Mouse (Mus musculus) lung, postnatal 36 days (tissue): Measurements from ENCODE around the gene Lmo3.

ENCODE experiments used
- DNase-seq: peaks from one replicate; pipeline ENCODE4 v3.0.0; 2022; ENCODE audit warnings: mixed read lengths

Gene Lmo3

DNA sequence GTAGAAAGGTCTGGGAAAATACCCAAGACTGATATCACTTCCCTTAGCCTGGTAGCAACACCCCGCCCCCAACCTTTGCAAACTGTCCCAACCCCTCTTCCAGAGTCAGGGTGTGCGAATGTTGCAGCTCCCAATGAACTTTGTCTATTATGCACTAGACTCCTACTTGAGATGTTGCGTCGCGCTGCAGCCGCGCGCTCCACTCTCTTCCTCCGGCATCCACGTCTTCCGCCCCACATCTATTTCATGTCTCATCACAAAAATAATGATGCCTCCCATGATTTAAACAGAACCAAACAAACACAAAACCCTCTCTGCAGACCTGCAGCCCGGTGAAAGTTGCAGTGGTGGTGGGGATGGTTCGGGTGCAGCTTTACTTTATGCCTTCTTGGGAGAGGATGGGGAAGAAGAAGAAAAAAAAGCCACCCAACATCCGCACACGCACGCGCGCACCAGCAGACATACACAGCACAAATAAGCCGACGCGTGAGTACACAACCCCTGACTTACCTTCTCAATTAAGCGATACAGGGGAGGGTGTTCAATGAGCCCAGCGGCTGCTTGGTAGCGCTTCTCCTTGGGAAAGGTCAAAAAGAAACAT is 159.7 kb downstream of the Lmo3 start:
- DNase-seq, result no peak

DNA sequence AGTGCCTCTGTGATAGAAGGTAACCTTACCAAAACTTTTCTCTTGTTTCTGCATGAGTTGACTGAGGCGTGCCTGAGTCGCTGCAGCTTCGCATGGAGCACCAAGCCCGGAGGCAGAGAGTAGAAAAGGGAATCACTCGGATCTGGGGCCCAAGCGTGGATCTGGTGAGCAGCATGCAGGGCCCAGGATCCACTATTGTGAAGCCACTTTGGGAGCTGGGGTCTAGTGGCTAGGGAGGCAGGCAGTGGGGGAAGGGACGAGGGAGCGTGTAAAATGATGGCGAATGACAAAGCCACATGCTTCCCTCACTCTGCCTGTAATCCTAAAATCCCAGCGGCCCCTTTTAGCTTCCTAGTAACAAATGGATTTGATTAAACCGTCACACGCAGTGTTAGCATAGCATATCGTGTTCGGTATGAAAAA is 160.6 kb downstream of the Lmo3 start:
- no peak for DNase-seq

DNA sequence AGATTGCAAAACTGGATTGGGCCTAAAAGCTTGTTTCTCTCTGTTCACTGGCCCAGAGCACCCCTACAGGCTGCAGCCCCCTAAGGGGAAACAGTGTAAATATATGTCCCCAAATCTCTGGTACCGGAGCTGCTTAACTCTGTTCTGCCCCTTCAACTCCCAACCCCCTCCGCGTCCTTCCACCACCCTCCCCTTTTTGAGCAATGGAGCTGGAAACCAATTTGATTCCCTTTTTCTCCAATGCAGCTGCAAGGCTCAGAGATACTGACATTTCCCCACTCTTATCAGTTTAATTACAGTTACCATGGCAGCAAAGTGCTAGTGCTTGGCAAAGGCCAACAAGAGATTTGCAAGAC is 161.3 kb downstream of the Lmo3 start:
- DNase-seq, result no peak

DNA sequence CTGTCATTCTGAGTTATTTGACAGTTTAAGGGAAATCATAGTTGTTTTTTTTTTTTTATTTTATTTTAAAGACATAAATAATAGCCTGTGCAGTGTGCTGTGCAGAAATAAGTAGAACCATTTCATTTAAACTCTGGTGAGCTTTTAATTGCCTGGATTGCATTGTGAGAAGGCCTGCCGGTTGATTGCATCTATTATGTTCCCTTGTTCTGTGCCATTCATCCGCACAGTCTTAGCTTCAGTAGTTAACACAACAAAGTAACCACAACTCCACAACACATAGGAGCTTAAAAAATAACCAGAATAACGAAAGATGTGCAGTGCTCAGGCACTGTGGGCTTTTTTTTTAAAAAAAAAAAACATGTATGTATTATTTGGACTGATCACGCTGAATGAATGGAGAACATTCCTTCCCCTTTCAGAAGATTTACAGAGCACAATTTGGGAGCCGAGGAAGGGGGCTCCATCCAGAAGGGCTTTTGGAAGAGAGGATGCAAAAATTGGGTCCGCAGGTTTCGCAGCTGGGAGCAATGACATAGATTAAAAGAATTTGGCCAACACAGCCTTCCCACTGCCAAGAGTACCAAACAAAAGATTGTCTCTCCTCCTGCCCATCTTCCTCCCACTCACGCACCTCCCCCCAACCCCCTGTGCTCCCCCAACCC is 161.8 kb downstream of the Lmo3 start:
- no peak for DNase-seq

DNA sequence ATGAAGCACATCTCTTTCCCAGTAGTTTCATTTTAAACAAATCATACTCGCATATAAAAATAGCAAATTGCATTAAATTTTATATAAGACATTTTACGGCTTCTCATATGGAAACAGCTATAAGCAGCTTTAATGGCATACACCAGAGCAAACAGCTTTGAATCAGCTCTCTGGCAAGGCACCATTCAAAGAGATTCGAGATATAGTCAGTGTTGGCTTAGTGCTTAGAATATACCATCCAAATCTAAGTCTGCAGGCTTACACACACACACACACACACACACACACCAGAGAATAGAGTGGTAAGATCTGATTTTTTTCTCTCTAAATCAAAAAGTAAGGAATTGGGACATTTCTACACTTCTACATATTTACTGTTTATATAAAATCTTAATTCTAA is 169.7 kb downstream of the Lmo3 start:
- no peak for DNase-seq

DNA sequence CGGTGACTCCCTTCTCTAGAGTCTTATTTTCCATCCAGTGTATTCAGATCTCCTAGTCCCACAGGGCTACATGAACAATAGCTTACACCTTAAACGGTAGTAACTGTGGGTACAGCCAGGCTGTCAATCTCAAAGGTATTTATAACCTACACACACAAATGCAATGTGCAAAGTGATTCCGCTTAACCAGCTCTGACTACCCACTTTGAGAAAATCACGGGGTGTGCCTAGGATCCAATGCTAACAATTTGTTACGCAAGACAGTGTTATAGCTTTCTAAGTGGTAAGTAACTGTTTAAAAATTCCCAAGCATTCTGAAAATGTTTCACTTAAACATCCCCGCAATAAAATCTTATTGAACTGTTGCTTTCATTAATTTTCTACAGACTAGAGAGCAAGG is 179.7 kb downstream of the Lmo3 start:
- no peak for DNase-seq

DNA sequence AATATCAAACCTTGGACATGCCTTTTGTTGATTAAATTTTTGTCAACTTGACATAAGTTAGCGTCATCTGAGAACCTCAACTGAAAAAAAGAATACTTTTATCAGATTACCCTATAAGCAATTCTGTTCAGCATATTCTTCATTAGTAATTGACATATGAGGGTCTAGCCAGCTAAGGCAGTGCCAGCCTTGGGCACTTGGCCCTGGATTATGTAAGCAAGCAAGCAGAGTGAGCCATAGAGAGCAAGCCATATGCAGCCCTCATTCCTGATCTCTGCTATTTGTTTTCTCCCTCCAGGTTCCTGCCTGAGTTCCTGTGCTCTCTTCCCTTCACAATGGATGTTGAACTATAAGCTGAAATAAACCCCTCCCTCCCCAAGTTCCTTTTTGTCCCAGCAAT is 182.9 kb downstream of the Lmo3 start:
- no peak for DNase-seq

DNA sequence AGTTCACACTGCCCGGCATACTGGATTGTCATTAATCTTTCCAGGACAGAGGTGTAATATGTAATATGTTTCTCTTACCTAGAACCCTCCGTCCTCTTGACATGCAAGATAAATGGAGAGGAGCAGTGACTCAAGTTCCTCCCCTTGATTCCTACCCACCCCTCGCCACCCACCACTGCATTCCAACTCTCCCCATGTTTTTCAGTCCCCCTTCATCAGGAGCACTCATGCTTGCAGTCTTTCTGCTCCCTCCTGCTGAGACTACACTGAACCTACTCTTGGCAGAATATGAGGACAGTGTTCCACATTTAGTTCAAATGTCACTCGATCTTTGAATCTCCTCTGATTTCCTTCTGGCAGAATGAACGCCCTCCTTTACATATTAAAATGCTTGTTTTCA is 190.7 kb downstream of the Lmo3 start:
- no peak for DNase-seq

DNA sequence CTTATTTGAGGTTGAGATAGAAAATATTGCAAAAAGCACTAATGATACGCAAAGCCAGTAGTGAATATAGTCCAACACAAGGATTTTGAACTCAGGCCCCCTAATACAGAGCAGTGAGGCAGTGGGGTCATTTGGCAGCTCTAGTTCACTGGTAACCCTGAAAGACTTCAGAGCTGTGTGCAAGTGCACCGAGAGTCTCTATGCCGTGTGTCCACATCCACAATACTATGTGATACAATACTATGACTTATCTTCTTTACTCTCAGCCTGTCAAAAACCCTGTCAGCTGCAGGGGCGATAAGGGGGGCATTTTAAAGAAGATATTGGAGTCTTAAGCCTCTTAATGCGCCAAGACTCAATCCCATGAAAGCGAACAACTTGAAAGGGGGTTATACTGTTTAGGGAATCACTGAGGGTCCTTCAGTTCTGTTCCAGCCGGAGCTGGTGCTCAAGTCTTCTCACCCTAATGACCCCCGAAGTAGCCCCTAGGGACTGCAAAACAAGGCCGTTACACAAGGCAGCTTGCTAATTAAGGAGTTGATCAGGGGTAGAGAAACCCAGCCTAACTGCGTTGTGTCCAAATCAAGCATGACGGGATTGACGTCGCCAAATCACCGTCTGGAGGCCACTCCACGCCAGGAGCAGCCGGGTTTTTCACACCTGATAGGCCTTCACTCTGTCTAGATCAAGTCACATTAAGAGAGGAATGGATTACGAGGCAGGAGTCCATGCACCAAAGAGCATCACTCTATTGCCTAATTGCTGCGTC is 193.4 kb downstream of the Lmo3 start:
- no peak for DNase-seq

DNA sequence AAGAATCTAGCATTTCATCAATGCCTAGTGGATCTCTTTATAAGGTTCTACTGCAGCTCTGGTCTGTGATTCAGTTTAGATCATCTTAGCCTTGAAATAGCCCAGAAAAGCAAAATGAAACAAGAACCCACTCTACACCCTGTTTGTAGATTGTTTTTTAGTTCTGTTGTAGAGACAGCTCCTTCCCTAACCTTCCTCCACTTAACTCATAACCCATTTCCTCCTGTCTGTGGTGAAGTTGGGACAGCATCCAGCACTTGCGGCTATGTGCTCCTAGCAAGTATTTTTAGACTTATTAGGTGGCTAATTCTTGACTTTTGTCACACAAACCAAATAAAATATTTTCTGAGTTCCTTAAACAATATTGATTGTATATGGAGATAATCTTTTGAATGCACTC is 198.6 kb downstream of the Lmo3 start:
- DNase-seq, result no peak

DNA sequence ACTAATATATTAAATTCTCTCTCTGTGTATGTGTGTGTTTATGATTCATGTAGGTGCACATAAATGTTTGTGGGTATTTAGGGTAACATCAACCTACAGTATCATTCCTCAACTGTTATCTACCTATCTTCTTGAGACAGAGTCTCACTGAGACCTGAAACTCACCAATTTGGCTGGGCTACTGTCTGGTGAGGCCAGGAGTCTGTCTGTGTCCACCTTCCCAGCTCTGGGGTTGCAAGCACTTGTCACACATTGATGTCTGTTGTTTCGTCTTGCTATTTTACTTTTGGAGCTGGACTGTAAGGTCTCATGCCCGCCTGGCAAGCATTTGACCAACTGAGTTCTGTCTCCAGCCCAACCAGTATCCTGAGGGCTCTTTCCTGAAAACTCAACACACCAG is 210.6 kb downstream of the Lmo3 start:
- DNase-seq, result no peak

DNA sequence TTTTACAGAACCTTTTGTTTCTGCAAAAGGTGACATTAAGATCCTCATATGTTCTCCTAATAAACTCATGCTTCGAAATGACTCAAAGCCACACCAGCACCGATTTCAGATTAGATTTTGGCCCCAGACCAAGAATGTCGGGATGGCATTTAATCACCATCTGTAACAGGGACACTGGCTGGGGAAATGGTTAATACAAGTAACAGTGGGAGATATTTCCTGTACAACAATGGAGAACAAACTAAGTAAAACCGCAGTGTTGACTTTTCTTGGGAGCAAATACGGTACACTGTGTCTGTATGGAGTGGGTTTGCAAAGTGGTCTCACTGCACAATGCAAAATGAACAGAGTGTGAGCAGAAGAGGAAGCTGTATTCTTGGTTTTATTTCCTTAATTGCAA is 217.7 kb downstream of the Lmo3 start:
- DNase-seq, result no peak

DNA sequence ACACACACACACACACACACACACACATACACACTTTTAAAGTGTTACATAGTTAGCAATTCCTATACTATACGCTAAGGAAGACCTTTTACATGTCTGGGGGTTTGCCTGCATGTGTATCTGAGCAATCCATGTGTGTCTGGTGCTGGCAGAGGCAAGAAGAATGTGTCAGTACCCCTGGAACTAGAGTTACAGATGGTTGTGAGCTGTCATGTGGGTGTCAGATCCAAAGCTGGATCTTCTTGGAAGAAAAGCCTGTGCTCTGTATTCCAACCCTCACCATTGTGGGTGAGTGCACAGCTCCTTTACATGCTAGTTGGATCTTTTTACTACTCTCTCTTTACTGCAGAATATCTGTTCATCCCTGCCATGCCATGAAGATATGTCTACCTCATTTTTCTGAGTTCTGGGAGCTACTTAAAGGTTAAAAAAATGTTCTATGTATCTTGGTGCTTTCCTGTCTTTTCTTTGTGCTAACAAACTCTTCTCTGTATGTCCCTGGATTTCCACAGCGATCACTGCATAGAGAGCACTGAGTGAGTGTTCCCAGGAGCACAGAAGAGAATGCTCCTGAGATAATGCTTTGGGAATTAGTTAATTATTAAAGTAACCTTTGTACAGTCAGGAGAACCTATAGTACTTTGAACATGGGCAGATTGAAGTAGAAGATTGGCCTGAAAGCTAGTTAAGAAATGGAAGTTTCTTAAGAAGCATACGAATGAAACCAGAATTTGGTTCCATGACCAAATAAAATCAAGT is 231.0 kb downstream of the Lmo3 start:
- no peak for DNase-seq

DNA sequence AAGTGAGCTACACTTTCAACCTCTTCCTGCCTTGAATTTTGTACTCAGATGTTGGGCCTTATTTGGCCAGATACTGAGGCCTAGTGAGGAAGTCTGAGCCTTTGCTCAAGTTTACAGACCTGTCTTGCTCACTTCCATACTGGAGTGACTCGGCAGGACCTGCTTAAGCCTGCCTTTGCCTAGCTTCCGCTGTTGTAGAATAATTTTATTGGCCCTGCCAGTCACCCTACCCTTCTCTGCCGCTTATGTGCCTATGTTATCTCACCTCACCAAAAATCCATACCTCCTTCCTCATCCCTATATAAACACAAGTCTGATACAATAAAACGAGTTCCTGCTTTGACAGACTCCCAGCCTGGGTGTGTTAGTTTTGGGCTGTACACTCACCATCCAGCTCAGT is 235.2 kb downstream of the Lmo3 start:
- no peak for DNase-seq

DNA sequence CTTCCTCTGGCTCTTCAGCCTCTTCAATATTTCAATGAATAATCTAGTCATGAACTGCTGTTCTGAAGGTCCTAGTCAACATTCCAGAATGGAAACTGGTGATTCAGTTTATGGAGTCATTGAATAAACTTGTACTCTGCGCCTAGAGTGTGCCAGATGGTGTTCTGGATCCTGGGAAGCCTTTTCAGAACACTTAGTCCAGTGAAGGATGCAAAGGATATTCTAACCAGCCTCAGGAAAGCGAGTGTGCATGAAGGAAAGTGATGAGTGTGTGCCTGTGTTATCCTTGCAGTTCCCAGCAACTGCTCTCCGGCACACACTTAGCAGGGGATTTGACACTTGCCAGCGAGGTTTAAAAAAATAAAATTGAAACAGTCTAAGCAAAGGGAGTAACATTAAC is 245.9 kb downstream of the Lmo3 start:
- no peak for DNase-seq

DNA sequence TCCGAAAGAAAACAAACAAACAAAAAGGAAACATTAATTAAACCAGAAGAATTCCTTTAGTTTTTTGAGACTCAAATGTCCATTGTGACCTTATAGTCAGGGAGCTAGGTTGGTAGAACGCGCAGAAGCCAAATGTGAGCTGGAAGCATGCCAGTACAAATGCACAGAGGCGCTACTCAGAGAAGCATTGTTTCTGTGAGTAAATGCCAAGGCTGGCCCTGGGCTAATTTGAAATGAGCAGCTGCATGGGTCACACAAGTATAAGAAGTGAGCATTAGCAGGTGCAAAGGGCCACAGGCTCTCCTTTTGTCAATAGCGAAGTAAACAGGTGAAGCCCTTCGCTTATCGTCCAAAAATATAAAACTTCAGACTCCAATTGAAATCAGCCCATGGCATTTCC is 247.8 kb downstream of the Lmo3 start:
- no peak for DNase-seq

DNA sequence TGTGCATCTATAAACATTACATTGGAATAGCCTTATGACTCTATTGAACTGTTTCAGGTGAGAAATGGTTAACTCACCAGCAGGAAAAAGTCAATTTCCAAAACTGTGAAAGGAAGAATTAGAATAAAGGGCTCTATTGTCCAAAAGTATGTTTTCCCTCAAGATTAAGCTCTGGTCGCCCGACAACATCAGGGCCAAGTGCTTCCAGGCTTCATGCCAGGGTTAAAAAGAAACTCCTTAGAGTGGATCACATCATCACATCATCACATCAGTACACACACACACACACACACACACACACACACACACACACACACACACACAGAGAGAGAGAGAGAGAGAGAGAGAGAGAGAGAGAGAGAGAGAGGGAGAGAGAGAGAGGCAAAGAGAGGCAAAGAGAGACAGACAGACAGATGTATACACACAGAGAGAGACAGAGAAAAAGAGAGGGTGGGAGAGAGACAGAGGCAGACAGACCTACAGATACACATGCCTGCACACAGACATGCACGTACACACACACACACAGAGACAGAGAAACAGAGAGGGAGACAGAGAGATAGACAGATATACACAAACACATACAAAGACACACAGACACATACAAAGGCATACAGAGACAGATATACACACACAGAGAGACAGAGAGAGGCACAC is 255.9 kb downstream of the Lmo3 start:
- peak; percentile 18 for DNase-seq

DNA sequence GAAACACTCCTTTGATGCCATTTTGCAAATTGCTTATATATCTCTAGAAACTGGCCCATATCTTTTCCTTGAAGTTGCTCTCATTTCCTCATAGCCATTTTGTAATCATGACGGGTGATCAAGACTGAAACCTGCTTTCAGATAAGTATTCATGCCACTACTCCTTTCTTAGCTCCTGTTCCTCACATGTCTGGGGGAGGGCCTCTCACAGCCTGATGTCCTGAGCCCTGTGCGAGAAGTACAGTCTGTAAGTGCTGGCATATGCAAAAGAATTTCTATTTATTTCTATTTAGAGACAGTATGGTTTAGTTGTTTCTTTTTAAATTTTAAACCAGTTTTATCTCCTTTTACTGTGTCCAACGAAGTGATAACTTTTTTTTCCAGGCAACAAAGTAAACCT is 256.6 kb downstream of the Lmo3 start:
- no peak for DNase-seq

DNA sequence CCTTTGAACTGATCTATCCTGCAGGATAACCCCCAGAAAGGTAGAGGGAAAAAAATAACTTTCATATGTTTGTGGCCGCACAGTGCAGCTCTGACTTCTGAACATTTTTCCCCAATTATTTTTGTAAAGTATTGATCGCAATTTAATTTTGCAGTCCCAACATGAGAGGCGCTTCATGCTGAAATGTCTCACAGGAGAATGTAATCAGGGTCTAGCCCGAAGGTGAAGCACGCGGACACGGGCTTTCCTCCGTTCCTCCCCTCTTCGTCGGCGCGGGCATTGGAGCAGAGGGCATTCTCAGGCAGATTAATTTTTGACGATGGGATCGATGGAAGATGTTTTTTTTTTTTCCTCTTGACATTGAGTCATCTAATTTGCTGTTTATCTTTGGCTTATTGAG is 258.4 kb downstream of the Lmo3 start:
- no peak for DNase-seq

DNA sequence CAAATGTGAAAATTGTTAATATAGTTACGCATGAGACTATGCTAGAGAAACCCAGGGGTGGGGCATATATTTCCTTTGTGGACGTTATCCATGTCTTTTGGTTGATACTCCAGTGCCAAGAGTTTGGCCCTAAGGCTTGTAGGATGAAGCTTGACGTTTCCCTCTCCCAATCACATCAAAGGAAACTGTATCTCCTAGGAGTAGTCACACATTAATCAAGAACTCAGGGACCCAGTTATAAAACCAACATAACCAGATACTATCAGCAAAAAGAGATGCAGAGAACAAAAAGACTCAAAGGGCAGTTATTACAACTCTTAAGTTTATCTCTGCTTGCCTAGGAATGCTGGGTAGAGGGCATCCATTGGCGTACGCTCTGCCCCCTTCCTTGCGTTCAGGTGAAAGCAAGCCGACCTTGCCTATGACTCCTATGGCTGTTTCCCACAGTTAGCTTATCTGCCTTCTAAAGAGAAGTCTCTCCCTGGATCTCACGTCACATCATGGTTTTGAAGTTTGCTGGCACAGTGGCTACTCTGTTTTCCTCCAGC is 261.5 kb downstream of the Lmo3 start:
- DNase-seq, result no peak
